Mouse (Mus musculus) A20 (cell line): ENCODE data around the gene Iffo2.
A peak's percentile ranks its signal among the peaks of the same experiment; 100 is the strongest.

Experiments used
- DNase-seq: peaks from one replicate; pipeline ENCODE4 v3.0.0-alpha.2; 2011; ENCODE audit warnings: low read depth, low spot score

Gene Iffo2

GRCm38 (mm10) chr4:139605216-139605615 lies 74.9 kb downstream of the Iffo2 start:
- no peak for DNase-seq

- DNase-seq: no peak
These were observed 76.4 kb downstream of the Iffo2 start for GRCm38 (mm10) chr4:139606732-139607131.

DNA sequence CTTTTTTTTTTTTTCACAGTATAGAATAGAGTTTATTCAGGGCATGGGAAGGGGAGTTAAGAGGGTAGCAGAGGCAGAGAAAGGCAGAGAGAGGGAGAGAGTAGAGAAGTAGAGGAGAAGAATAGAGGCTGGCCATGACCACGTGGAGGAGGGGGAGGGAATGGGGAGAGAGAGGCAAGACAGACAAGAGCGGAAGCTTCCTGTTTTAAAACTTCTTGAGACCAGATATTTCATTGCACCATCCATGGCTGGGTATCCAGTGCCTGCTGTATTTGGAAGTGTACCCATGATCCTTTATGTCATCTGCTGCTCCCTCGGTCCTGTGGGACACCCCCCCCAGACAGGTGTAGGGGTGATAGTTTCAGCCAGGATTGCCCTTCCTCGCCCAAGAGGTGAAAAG lies 78.6 kb downstream of the Iffo2 start:
- DNase-seq: no peak

DNA sequence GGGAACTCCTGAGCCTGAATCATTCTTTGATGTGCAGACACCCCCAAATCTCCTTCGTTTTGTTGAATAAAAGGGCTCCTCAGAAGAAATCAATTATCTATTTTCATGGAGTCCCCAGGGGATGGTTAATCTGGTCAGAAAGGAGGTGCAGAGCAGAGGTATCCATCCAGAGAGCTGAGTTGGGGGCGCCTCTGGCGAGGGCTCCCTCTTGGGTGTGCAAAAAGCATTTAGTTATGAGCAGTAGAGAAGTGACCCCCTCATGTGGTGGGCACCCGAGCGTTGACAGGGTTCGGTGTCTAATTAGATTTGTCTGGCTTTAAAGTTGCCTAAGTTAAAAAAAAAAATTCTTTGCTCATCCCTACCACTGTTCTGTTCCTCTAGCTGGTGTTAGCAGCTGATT lies 80.6 kb downstream of the Iffo2 start:
- DNase-seq: no peak

- peak; percentile 74 for DNase-seq
These were observed 81.2 kb downstream of the Iffo2 start for GRCm38 (mm10) chr4:139611542-139611953.

- peak; percentile 24 for DNase-seq
These were observed 84.3 kb downstream of the Iffo2 start for GRCm38 (mm10) chr4:139614524-139615260.

DNA sequence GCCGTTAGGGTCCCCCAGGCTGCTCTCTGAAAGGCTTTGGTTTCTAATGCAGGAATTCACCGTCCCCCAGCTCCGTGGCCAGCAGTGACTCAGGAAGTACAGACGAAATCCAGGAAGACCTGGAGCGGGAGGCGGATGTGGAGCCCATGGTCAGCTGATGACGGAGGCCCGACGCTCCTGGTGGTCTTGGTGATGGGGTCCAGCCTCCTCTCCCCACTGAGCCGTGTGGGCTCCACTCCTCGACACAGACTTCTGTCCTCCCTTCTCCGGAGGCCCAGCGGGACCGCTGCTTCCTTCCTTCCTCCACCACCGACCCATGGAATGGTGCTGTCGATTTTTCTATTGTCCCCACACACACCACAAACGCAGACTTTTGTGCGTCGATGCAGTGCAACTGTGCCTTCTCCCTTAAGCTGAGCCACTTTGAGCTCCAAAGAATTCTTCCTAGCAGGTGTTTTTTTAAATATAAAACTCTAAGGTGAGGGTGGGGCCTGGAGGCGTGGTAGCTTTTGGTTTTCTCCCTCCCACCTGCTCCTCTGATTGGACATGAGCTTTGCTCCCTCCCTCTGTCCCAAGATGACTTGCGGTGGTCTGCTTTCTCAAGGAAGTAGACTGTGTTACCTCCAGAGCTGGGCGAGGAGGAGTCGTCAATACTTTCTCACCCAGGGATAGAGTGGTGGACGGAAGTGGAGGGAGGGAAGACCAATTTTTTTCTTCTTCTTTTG lies 86.1 kb downstream of the Iffo2 start:
- peak; percentile 90 for DNase-seq

DNA sequence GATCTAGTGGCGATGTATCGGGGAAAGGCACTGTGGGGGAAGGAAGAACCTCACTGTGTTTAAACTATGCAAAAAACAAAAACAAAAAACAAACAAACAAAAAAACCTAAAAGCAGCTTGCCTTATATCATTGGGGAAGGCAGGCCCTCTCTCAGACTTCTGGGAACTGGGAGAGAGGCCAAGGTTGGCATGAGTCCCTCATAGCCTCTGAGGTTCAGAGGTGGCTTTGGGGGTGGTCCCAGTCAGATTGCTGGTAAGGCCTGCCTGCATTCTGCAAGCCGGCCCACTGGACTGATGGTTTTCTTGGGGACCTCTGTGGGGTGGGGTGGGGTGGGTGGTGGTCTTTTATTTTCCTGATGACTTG lies 86.6 kb downstream of the Iffo2 start:
- no peak for DNase-seq

DNA sequence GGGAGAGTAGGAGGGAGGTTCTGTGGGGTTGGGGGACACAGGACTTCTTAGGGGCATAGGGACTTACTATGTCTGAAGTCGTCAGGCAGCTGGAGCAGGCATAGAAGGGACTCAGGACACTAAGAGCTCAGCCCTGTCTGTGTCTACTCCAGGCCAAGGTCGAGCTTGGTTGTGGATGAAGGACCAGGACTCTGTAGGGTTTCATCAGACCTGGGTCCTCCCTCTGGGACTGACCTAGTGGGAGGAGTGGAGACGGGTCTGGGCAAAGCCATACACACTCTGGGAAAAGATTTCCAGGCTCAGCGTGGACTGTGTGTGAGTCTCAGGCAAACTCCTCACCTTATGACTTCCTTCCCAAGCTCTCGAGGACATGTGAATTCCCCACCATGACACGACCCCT lies 89.4 kb downstream of the Iffo2 start:
- DNase-seq: no peak

DNA sequence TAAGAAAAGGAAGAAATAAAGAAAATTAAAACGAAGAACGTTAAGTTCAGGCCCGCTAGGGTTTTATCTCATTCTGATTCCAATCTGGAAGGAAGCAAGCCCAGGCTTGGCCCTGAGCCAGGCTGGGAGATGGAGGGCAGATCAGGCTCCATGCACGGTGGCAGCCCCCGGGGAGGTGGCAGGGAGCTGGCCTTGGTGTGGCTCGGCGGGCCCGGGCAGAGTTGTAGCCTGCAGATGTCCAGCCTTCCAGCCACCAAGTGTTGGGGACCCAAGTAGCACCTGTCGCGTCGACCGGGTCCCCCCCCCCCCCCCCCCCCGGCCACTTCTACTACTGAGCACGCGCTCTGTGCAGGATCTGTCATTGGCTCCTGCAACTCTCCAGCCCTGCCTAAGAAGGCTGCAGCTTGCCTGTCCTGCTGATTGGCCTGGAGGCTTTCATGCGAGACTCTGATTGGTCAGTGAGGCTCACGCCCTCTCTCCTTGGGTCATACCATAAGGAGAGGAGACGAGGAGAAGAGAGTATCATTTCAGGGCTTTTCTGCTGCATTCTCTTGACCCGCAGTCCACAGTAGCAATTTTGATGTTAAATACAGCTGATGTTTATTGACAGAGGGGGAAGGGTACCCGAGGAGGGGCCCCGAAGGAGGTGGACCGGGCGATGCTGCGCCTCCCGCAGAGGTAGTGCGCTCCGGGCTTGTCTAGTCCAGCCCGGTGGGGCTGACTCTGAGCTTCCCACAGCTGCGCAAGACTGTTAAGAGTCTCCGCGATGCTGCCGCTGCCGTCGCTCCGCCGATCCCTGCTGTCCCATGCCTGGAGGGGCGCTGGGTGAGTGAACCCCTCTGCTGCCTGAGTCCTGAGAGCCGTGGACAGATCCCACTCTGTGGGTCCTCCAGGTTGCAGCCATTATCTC lies 92.3 kb downstream of the Iffo2 start, which contains the start of gene Aldh4a1:
Gene Aldh4a1, plus strand, starts transcription at position 494 of the 910 bp plus-strand sequence.
- peak; percentile 97 for DNase-seq

DNA sequence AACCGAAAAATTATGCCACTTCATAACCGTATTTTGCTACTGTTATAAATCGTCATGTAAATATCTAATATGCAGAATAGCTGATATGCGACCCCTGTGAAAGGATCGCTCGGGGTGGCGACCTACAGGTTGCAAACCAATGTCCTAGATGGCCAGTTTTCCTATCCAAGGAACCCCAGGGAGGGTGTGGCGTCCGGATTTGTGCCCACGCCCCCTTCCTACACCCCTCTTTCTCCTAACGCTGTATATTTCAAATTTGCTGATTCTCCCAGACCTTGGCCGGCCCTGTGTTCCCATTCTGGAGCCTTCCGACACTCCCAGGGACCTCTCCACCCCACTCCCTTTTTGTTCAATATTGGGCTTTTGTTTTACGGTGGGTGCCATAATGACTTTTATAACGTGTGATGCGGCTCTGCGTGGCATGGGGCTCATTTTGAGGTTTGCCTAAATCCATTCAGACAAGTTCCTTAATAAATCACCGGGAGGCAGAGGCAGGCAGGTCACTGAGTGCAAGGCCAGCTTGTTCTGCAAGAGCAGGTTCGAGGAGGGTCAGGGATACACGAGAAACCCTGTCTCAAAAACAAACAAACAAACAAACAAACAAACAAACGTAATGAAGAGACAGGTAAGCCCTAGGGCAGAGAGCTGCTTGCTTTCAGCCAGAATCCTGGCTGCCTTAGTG lies 93.2 kb downstream of the Iffo2 start:
- DNase-seq: no peak

DNA sequence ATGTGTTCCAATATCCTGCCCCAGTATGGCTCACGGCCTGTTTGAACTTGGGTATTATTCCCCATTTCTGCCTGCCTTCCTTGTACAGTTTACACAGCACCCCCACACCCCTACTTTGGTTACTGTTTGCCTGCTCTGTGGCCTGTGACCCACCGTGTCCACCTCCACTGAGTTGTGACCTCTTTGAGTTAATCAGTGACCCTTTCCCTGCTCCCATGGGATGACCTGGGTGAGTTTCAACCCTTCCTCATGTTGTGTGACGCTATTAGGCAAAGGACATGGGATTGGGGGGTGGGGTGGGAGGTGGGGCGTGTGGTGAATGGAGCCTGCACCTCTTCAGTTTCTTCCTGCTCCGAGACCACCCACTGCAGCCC lies 93.8 kb downstream of the Iffo2 start:
- DNase-seq: no peak

DNA sequence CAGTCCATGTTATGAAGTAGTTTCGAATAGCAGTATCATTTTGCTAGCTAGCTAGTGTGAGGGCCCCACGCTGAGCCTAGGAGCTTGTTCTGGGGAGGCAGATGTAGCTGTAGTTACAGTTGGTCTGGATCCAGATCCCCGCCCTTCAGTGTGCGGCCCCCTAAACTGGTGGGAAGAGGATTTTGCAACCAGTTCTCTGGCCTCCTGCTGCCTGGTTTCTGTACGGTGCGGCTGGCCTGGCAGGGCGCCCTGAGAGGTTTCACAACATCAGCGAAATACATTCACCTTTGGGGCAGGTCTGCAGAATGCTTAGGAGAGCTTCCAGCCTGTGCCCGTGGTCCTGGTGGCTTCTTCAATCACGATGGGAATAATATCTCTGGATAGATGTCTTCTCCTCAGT lies 94.4 kb downstream of the Iffo2 start:
- DNase-seq: no peak

DNA sequence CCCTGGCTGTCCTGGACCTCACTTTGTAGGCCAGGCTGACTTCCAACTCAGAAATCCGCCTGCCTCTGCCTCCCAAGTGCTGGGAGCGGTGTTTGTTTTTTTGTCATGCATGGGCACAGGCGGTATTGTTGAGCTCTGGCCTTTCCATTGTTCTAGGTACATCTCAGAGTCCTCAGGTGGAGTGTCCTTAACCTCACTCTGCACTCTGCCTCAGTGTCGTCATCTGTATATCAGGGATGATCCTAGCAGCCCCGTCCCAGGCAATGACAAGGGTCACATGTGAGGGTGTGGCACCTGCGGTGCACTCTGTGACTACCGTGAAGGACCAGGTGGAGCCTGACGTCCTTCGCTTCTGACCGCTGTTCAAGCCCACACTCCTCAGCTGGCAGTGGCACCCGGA lies 97.0 kb downstream of the Iffo2 start:
- no peak for DNase-seq

GRCm38 (mm10) chr4:139630171-139630570 lies 99.8 kb downstream of the Iffo2 start:
- no peak for DNase-seq

DNA sequence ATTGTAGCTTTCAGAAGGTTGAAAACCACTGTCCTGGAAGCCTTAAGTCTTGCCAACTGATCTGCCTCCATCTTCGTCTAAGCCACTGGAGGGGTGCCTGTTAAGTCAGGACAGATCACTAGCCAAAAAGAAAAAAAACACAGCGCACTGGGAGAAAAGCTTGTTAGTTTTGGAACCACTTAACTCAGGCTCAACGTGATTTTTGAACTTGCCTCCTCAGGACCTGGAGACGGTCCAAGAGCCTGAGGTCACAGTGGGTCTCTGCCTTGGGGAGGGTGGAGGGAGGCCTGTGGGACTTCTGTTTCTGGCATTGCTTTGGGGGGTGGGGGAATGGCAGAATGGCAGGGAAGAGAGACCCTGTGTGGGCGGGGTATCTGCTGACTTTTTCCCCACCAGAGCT lies 100.8 kb downstream of the Iffo2 start:
- DNase-seq: no peak

- no peak for DNase-seq
These were observed 101.4 kb downstream of the Iffo2 start for GRCm38 (mm10) chr4:139631569-139632253.

GRCm38 (mm10) chr4:139632254-139632580 lies 101.9 kb downstream of the Iffo2 start:
- DNase-seq: no peak

DNA sequence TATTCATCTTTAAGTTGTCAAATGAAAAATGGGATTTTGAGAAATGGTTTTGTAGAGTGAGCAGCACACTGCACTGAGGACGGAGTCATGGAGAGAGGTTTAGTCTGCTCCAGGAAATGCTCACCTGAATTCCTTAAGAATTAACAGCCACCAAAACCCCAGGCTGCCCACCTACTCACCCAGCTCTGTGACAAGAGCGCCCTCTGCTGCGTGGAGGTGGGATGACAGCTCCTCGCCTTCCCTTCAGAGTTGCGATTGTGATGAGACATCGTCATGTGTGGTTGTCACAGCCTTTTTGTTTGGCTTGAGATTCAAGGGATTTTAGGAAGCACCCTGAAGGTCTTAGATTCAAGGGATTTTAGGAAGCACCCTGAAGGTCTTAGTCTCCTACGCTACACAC lies 106.0 kb downstream of the Iffo2 start:
- DNase-seq: peak; percentile 65

DNA sequence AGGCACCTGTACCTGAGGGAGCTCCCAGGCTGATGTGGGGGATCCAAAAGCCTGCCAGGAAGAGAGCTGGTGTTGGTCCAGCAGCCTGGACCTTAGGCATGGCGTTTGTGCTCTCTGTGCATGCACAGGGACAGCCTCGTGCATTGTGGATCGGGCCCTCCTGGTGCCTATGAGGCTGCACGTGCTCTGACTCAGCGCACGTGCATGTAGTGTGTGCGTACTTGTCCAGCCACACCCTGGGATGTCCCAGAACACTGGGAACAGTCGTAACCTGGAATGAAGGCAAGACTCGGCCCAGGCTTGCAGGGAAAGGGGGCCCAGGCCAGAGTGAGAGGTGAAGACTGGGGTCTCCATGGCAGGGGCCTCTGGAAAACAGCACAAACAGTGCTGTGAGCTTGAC lies 107.5 kb downstream of the Iffo2 start:
- no peak for DNase-seq

- no peak for DNase-seq
These were observed 108.0 kb downstream of the Iffo2 start for GRCm38 (mm10) chr4:139638356-139638755.
